Mouse (Mus musculus): ENCODE data around the gene Gapdhs.
"Not testable (repeated sequence)": the region's sequence is repeated elsewhere in the genome, so short reads cannot be mapped to it uniquely, and the experiment has no call there.

The Gapdhs gene

DNA sequence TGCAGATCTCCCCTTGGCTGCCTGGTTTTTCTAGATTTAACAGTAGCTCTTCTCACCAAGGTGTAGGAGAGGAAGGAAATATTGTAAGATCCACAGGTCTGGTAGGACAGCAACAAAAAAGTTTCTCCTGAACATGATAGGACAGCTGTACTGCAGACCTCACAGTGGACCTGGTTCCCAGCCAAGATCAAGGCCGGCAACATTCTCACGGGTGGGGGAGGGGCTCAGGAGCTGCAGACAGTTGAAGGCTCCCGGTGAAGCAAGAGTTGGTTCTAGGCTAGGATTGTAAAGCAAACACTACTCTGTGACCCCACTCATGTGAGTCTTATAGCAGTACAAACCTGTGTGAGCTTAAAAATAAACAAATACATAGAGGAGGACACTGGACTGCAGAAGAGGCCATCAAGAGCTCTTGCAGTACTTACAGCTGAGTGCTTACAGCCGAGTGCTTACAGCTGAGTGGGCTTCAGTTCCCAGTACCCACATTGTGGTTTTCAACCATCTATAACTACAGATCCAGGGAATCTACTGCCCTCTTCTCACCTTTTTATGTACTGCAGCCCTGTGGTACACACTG is 629 bp upstream of the Gapdhs start:
- peak; percentile 33 to 55 for DNase-seq (ENCODE audit: low spot score in 2 of 2)

DNA sequence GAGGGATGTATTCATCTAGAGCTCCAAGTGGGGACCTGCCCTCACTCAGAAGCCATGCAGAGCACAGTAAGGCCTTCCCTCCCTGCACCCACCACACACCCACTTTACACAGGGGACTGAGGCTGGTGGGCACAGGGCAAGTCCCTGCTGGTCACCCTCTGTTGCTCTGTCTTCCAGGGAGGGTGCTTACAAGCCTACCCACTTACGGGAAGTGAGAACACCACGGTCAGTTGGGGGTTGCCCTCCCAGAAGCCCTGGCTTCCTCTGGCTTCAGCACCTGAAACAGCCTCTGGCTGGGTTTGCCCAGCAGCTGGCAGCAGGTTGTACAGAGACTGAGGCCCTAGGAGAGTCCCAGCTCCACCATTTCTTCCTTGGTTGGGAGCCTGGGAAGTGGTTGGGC is 911 bp downstream of the Gapdhs start:
- not testable (repeated sequence) for DNase-seq (ENCODE audit: low spot score in 2 of 2)

DNA sequence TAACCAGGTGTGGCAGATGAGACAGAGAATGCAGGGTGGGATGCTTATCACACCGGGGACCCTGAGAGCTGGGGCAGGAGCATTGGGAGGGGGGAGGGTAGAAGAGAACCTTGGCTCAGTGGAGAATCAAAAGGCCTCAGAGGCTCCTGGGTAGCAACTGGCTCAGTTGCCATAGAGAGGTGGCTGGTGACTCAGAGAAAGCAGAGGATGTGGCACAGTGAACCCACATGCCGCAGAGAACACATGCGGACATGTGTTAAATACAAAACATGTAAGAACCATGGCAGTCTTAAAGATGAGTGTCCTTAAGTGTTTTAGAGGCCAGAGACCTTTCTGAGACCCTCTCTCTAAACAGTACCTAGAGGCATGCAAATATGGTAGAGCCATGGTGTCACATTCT is 7.3 kb downstream of the Gapdhs start:
- no peak for DNase-seq (ENCODE audit: low spot score in 2 of 2)

DNA sequence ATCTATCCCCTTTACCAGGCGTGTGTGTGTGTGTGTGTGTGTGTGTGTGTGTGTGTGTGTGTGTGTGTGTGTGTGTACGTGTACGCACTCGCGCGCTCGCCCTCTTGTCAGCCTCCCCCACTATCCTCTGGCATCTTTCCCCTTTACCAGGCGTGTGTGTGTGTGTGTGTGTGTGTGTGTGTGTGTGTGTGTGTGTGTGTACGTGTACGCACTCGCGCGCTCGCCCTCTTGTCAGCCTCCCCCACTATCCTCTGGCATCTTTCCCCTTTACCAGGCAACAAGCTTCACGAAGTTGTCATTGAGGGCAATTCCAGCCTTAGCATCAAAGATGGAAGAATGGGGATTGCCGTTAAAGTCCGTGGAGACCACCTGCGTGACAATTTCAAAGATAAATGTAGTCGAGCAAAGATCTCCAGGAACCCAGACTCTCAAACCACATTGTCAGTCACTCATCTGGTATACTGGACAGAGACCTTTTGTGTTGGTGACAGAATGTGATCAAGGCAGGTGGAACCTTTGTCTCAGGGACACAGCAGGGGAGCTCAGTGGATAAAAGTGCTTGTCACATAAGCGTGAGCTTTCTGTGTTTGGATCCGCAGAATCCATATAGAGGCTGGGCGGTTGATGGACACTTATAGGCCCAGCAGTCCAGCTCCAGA is 13.3 kb downstream of the Gapdhs start:
- DNase-seq (ENCODE audit: low spot score in 2 of 2) = not testable (repeated sequence)

DNA sequence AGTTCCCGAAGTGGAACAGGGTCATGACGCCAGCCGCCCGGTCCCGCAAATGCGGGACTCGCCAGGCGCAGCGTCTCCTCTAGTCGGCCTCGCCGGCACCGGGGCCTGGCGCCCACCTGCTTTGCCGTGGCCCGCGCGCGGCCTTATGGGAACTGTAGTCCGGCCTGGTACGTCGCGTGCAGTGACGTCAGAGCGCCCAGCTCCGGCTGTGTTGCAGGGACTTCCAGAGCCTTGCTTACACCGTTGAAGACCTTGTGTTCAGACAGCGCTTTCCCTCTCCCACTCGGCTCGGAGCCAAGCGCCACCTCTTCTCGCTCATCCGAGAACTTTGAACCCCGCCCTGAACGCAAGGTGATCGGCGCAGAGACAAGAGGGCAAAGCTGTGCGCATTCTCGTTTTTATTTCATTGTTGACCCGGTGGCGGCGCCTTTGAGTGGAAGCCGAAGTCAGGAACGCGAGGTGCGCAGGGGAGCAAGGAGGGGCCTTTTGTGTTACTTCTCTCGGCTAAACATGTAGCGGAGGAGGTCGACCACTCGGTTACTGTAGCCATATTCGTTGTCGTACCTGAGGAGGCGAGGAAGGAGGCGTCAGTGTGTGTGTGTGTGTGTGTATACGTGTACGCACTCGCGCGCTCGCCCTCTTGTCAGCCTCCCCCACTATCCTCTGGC is 14.0 kb downstream of the Gapdhs start, which contains the start of gene Tmem147:
TSS of gene Tmem147 (minus strand) at position 145 of the 668 bp plus-strand sequence.
- peak; percentile 91 to 96 for DNase-seq (ENCODE audit: low spot score in 2 of 2)

DNA sequence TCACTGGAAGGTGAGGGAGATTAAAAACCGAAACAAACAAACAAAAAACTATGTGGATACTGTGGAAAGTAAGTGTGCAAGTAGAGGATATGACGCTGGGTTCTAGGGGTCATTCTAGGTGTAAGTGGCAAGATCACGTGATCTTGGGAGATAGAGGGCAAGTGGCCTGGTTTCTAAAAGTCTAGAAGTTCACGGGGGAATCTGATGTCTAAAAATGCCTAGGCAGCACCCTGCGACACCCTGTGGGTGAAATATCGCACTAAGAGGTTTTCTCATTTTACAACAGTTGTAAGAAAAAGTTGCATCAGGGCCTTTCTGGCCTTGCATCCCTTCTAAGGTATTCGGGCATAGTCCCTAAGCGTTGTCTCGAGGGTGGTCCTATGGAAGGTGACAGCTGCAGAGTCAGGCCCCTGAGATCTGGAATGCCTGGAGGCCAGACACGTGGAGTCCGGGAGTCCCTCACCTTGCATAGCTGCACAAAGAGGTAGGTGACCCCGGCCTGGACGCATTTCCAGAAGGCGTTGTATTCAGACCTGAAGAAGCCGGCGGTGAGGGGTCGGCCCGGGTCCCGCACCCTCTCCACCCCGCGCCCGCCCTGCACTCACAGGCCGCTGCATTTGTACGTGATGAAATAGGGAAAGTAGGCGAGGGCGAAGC is 14.6 kb downstream of the Gapdhs start:
- DNase-seq (ENCODE audit: low spot score in 2 of 2) = no peak

DNA sequence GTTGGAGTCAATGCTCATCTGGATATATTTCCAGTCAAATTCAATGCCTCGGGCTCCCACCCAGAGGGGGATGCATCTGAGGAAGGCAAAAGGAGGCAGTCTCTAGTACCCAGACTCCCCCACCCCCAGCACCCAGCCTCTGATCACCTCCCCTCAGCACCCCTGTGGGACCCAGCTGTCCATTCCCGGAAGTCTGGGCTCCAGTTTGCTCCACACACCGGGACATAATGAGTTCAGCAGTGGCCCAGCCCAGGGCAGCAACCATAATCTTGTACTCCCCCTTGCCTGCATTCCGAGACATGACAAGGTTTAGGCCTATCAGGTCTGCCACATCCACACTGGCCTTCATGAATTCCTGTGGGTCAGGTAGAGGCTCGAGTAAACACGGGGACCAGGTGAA is 15.3 kb downstream of the Gapdhs start:
- no peak for DNase-seq (ENCODE audit: low spot score in 2 of 2)

DNA sequence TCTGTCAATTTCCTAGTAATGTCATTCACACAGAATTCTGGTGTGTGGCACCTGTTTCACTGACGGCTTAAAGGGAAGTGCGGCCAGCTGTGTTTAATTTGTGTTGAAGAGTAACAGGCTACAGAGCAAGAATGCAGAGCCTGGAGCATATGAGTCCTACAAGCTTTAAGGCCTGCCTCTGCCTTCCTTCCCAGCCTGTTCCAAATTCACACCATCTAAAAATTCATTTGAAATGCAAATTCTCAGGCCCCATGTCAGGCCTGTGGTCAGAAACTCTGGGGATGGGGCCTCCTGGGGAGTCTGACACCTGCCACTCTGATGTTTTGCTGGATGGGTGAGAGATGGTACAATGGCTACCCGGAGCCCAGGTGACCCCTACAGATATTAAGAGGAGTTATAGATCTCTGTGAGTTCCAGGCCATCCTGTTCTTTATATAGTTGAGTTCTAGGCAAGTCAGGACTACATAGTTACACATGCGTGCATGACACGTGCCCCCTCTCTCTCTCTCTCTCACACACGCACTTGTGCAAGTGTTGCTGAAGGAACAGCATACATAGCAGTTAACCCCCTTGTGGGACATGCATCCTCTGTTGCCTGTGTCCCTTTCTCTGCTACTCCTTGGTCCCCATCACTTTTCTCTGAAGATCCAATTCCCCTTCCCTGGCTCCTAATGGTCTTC is 20.1 kb downstream of the Gapdhs start:
- DNase-seq (ENCODE audit: low spot score in 2 of 2) = no peak

DNA sequence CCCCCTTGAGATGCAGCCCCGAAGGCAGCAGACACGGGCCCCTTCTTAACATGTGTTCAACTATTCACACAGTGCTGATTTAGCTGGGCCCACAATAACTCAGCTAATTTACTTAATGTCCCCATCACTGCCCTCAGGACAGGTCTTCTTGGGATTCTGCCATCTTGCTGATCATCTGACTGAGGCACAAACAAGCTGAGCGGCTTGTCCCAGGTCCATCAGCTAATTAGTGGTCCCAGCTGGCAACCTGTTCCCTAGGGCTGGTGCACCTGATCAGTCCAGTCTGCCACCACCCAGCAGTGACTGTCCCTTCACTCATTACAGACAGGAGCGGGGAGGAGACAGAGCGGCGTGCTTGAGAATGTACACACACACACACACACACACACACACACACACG is 22.2 kb downstream of the Gapdhs start:
- DNase-seq (ENCODE audit: low spot score in 2 of 2) = no peak

DNA sequence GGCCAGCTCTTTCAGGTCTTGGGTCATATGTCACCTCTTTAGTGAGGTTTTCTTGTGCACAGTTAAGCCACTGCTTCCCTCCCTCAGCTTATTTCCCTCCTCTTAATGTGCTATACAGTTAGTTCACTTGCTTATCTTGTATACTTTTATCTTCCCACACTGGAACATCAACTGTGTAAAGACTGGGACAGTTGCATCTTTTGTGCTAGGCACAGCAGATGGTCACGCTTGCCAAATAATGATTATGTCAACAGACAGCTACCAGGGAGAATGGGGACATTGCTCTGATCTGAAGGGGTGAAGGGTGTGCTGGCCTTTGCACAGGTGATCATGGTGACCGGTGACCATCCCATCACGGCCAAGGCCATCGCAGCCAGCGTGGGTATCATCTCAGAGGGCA is 23.8 kb downstream of the Gapdhs start:
- DNase-seq (ENCODE audit: low spot score in 2 of 2) = no peak

DNA sequence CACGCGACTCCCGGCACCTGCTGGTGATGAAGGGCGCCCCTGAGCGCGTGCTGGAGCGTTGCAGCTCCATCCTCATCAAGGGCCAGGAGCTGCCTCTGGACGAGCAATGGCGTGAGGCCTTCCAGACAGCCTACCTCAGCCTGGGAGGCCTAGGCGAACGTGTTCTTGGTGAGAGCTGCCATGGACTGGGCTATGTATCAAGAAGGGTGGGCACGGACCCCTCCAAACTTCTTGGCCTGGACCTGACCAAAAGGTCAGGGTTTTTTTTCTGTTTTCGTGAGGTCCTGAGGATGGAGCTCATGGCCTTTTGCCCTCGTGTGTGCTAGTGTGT is 25.8 kb downstream of the Gapdhs start:
- DNase-seq (ENCODE audit: low spot score in 2 of 2) = no peak

DNA sequence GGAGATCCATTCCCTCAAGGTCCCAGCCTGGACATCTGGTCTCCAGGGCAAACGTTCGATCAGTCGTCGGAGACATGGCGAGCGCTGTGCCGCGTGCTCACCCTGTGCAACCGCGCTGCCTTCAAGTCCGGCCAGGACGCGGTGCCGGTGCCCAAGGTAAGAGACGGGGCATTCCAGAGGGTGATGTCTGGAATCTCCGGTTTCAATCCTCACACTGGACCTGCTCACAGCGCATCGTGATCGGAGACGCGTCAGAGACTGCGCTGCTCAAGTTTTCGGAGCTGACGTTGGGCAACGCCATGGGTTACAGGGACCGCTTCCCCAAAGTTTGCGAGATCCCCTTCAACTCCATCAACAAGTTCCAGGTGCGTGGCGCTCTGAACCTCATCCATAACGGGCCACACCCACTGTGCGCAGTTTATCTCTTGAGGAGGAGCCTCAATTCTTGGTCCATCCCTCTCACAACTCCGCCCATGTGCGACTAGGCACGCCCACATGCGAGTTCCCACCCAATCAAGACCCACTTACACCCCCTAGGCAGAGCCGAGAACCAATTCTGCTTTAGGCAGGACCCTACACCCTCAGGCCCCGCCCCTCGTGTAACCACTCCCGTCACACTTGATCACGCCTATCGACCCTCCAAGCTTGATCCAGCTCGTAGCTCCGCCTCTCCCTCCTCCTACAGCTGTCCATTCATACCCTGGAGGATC is 26.3 kb downstream of the Gapdhs start:
- DNase-seq (ENCODE audit: low spot score in 2 of 2) = peak in 1 of 2 experiments; percentile 20

DNA sequence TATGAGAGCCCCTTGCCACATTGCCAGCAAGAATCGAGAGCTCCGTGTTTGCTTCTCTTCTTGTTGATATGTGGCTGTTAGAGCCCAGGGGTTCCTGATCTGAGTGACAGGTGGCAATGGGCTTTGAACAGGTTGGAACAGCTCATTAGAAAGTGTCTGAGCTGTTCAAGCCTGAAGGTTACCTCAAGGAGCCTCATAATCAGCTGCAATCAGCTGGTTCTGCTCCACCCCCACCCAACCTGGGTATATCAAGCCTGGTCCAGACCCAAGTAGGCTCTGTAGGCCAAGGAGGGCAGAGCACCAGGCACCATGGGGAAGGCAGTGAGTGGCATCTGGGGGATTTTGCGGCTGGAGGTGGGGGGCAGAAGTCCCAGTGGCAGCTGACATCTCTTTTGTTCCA is 31.5 kb downstream of the Gapdhs start, which contains the start of gene Atp4a:
TSS of gene Atp4a (plus strand) at position 268 of the 400 bp plus-strand sequence.
- DNase-seq (ENCODE audit: low spot score in 2 of 2) = no peak

DNA sequence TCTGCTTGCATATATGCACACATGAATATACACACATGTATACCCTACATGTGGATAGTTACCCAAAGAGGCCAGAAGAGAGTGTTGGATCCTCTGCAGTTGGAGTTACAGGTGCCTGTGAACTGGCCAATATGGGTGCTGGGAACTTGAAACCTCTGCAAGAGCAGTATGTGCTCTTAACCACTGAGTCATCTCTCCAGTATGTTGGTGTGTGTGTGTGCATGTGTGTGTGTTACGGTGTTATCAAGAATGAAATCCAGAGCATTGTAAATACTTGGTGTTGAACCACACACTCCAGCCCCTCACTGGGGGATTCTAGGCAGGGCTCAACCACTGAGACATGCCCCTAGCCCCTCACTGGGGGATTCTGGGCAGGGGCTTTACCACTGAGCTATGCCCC is 36.0 kb downstream of the Gapdhs start:
- DNase-seq (ENCODE audit: low spot score in 2 of 2) = no peak

DNA sequence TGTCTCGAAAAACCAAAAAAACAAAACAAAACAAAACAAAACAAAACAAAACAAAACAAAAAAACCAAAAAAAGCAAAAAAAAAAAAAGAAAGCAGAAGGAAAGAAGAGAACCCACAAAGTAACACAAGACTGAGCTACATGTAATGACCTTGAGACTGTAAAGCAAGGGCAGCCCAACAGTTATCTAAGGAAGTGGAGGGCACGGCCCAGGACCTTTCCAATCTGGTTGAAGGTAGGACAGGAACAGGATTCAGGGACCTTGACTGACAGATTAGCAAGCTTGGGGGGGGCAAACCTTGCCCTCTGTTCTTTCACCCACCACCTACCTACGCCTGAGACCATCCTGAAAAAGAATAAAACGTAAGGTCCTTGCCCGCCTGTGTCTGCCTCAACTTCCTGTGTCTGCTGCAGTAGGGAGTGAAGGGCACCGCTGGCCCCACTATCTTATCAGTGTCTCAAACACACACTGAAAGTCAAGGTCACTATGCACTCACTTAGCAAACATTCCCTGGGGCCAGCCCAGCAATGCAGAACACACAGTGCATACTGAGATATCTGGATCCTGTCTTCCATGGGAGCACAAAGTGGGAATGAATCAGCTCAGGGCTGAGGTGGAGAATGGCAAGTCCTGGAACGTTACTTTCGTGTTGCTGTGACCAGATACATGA is 37.1 kb downstream of the Gapdhs start:
- no peak for DNase-seq (ENCODE audit: low spot score in 2 of 2)

DNA sequence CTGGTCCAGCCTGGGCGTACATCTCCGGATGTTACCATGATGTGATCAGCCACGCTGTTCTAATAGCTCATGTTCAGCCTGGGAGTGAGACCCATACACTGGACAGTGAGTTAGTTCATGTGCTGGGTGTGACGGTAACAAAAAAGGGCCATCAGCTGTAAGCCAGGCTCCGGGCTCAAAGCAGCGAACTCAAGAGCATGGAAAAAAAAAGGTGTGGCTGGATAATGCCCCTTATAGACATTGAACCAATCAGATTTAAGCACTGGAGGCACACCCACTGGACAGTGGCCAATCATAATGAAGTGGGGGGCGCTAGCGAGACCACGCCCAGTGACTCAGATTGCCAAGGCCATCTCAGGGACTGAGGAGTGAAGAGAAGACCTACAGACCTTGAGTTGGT is 44.9 kb downstream of the Gapdhs start, which contains the start of gene 2200002J24Rik:
TSS of gene 2200002J24Rik (plus strand) at position 338 of the 400 bp plus-strand sequence.
- no peak for DNase-seq (ENCODE audit: low spot score in 2 of 2)

DNA sequence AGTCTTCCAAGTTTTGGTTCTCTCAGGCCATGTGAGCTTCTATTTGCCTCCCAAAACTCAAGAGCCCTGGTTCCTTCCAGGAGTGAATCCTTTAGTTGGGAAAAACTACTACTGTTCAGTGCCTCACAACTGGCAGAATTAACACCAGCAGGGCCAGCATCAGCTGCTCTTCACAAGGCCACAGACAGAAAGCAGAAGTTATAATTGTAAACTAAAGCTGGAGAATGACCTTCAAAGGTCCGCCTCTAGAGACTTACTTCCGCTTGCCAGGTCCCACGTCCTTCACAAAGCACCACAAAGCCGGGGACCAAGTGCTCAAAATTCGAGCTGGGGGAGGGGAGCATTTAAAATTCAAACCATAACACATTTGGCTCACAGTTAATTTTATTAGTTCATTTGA is 45.4 kb downstream of the Gapdhs start:
- DNase-seq (ENCODE audit: low spot score in 2 of 2) = no peak

DNA sequence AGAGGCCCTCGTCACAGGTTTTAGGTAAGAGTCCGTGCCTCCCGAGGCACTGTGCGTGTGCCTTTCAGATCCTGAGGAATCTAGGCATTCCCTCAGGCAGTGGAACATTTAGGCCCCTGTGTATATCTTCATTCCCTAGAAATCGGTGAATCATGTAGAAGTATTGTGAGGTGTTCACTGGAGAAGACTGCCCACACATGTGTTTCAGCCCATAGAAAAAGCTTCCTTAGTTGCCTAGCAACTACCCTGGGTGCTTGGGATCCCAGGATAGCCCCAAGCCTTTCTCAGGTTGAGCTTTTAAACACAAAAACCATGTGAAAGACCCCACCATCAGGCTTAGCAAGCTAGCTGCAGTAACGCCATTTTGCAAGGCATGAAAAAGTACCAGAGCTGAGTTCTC is 55.2 kb downstream of the Gapdhs start:
- no peak for DNase-seq (ENCODE audit: low spot score in 2 of 2)

DNA sequence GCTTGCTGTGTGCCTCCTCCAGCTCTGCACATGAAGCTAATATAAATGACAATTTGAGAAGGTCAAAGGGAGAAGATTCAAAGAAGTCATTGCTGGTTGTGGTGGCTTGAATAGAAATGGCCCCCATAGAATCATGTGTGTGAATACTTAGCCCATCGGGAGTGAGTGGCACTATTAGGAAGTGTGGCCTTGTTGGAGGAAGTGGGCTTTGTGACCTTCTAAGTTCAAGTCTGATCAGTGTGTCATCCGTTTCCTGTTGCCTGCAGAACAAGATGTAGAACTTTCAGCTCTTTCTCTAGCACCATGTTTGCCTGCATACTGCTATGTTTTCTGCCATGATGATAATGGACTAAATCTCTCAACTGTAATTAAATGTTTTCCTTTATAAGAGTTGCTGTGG is 60.1 kb downstream of the Gapdhs start:
- DNase-seq (ENCODE audit: low spot score in 2 of 2) = no peak

DNA sequence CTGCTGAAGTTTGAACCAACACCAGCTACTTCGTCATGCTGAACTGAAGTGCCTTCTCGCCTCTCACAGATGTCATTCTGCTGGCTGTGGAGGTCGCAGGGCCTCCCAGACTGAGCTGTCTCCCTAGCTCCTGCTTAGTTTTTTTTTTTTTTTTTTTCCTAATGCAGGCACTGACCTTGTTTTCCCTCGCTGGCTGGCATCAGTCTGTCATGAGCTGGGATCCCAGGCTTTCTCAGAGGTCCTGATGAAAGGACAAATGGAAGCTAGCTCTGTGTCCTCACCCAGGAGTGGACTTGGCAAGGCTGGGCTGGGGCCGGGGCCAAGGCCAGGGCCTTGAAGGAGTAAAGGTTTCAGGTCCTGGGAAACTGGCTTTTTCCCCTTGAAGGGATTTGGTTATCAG is 61.6 kb downstream of the Gapdhs start:
- DNase-seq (ENCODE audit: low spot score in 2 of 2) = no peak

All from urinary bladder, adult 18-20 months (tissue).